Mouse (Mus musculus): Measurements from ENCODE around the gene Pla2g2d.

GRCm38 (mm10) chr4:138792599-138792998, 17.1 kb downstream of the Pla2g2d start:
- TF ChIP-seq CTCF (IDR thresholded peaks at IDR 0.05 in 2 of 3, conservative IDR thresholded peaks at IDR 0.05 in 1 of 3; ENCODE audit: control insufficient read depth in 1 of 3, insufficient read depth in 1 of 3, low read depth in 2 of 3, low read length in 3 of 3, poor library complexity in 1 of 3, severe bottlenecking in 1 of 3) (no peak), ZKSCAN1 (IDR thresholded peaks at IDR 0.05; ENCODE audit: low read depth, low read length) (no peak), POLR2A (IDR thresholded peaks at IDR 0.05; ENCODE audit: control insufficient read depth in 1 of 2, insufficient read depth in 1 of 2, low read depth in 1 of 2, low read length in 2 of 2, poor library complexity in 1 of 2) (no peak), MAX (IDR thresholded peaks at IDR 0.05; ENCODE audit: low read length) (no peak)
